Mouse (Mus musculus) thymus, postnatal 4 days (tissue): ENCODE data around the gene Cldn34b1.
"Not testable (repeated sequence)": the region's sequence is repeated elsewhere in the genome, so short reads cannot be mapped to it uniquely, and the experiment has no call there.

Experiments
- DNase-seq: peaks from one replicate; pipeline ENCODE4 v3.0.0; 2021

The Cldn34b1 gene

DNA sequence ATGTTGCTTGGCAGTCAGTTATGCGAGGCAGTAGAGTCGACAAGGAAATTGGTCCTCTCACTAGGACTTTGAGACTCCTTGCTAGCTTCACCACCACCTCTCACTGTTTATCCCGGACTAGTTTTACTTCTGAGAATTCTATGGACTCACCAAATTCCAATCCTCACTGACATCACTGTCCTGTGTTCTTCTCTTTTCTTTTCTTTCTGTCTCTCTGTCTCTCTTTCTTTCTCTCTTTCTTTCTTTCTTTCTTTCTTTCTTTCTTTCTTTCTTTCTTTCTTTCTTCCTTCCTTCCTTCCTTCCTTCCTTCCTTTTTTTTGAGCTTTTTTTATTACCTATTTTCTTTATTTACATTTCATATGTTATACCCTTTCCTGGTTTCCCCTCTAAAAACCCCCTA, at the start of gene Cldn34b1:
Cldn34b1 (minus strand) TSS at position 101 of the 400 bp plus-strand sequence.
- not testable (repeated sequence) for DNase-seq

DNA sequence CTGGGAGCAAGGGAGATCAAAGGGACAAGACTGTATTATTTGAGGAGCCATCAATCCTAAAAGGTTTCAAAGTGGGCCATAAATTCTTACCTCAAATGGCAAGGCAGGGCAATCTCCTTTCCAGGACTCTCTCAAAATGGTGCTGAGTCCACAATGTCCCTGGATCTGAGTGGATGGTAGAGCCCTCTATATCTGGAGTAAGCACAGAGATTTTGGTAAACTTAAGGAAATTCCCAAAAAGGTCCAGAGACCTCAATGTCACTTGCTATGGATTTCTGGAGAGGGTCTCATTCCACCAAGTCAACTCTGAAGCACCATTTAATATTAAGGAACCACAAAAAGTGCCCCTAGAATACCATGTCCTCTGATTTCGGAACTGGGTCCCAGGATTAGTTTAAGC, 45.8 kb upstream of the Cldn34b1 start, which contains the start of gene Magea6:
Magea6 (minus strand) TSS at position 101 of the 400 bp plus-strand sequence.
- not testable (repeated sequence) for DNase-seq
